Mouse (Mus musculus): ENCODE data around the gene Krt75.
"Not testable (repeated sequence)": the region's sequence is repeated elsewhere in the genome, so short reads cannot be mapped to it uniquely, and the experiment has no call there.

The Krt75 gene

DNA sequence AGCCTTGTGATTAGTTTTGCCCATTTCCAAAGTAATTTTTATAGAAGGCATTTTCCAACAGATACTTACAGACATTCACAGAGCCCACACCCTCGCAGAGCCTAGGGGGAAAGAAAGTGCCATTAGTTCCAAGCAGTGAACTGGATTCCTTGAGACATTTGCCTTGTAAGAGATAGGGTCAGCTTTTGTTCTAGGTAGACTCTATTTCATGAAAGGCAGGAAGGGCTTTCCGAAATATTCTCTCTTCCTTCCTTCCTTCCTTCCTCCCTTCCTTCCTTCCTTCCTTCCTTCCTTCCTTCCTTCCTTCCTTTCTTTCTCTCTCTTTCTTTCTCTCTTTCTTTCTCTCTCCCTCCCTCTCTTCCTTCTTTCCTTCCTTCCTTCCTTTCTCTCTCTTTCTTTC lies 56.5 kb downstream of the Krt75 start, which contains the start of gene Gm49425:
Gene Gm49425 (minus strand): TSS at position 101 of the 400 bp plus-strand sequence.
- DNase-seq (ENCODE audit: low spot score), result not testable (repeated sequence)

All from ovary, adult 18-20 months (tissue).